Mouse (Mus musculus) heart, adult 2 months (tissue): ENCODE measurements around the gene P4hb.

Source experiments
- CTCF ChIP-seq: fragments of 200-600 bp; IDR thresholded peaks from 2 replicates; pipeline ENCODE4 v1.8.1; 2022; ENCODE audit warnings: antibody characterized with exemption, mild to moderate bottlenecking, moderate library complexity
- POLR2A ChIP-seq: fragments of 200-500 bp; IDR thresholded peaks from 2 replicates; pipeline ENCODE4 v1.6.1; 2011; ENCODE audit warnings: mild to moderate bottlenecking, low read depth, low read length, control low read depth; ENCODE audit not compliant: insufficient read depth

GRCm38 (mm10) chr11:120580190-120580589 is 7.1 kb upstream of the P4hb start:
- no peak for TF ChIP-seq CTCF
- TF ChIP-seq POLR2A = no peak
